Mouse (Mus musculus): ENCODE data around the gene Igf1r. TPM values are rescaled to one million over a fixed set of nuclear protein-coding genes. Genes with fewer than 3 reads are reported as not detected.

Gene Igf1r
- 14.8 and 17.0 TPM in 2 replicates for polyA plus RNA-seq (2015; fragmentation: Nextera tagmentation; extraction: Ambion mirVana)

DNA sequence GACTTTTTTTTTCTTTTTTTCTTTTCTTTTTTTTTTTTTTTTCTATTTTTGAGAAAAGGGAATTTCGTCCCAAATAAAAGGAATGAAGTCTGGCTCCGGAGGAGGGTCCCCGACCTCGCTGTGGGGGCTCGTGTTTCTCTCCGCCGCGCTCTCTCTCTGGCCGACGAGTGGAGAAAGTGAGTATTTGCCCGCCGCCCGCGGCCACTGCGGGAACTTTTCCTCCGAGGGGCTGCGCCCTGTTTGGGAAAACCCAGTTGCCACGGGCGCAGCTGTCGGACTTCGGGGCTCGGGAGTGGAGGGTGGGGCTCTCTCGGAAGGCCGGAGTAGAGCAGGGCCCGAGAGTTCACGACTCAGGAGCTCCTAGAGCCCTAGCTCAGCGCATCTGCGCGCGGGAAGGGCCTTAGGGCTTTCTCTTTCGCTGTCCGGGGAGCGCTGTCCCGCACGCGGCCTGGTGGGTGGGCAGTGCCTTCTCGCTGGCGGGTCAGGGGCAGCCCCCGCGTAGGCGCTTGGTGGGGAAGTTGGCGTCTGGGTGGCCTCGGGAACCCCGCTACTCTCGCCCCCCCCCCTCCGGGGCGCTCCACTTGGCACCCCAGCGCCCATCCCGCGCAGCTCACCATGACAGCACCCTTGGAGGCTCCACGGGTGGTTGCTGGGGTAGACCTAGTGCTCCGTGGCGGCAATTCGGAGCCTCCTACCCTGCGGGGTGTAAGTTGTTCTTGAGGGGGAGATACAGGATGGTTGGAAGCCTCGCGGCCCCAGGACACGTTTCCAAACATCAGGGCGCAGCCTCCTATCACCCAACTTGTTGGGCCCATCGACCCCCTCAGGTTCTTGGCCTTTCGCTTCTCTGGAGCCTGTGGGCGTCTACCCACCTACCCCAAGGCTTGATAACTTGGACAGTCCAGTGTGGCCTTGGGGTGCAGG, at the start of gene Igf1r:
Igf1r (plus strand) TSS at position 51 of the 924 bp plus-strand sequence.

DNA sequence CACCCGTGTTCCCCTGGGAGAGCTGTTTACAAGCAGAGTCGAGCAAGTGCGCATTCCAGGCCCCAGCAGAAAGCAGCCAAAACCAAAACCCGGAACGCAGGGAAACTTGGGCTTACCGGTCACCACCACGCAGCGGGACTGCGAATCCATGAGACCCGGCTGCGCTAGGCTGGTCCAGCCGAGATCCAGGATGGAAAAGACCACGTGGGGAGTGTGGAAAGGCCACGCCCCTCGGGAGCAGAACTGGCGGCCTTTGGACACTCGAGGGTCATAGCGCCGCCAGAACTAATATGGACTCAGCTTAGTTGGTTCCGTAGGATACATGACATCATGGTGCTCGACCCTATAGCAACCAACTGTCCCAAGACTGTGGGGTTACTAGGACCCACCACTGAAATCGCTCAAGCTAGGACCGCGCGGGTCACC, 311.4 kb downstream of the Igf1r start, which contains the start of gene Pgpep1l:
Pgpep1l (minus strand) TSS at position 206 of the 426 bp plus-strand sequence.

DNA sequence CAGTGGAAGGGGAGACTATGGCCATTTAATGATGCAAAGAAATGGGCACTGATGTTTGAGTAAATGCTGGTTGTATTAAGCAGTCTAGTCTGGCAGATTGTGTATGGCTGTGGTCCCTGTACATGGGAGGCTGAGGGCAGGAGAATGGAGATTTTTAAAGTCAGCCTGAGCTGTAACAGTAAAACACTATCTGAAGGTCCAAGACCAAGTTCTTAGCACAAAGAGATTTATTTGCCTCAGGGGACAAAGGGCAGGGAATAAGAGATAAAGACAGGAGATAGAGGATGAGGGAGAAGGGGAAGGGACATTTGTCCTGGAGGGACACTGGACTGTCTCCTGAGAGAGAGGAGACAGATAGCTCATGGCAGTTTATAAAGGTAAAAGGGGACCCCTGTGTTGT, 320.9 kb downstream of the Igf1r start, which contains the start of gene Fam169b:
Fam169b (plus strand) TSS at position 325 of the 400 bp plus-strand sequence.

Other genes starting within 250 kb of the Igf1r start
- gene Synm, start 193.1 kb upstream of the Igf1r start, polyA plus RNA-seq (2015; fragmentation: Nextera tagmentation; extraction: Ambion mirVana) = 248 and 335 TPM in 2 replicates